Mouse (Mus musculus) intestine, embryonic 16.5 days (tissue): Measurements from ENCODE around the gene Slpi. TPM values are rescaled to one million over a fixed set of nuclear protein-coding genes. Genes with fewer than 3 reads are reported as not detected.

Source experiments
- ATAC-seq: fragments of 200-750 bp; cut with Nextera tagmentation; 2 replicates; pipeline ENCODE4 v1.8.0; 2017; ENCODE audit warnings: moderate TSS enrichment, moderate library complexity
- H3K27ac ChIP-seq: fragments of 300-500 bp; sonication (generic); 2 replicates; pipeline ENCODE4 v1.5.1; 2014; ENCODE audit warnings: mild to moderate bottlenecking, low read length
- H3K27me3 ChIP-seq: fragments of 300-500 bp; sonication (generic); replicated peaks from 2 replicates; pipeline ENCODE4 v1.6.1; 2014; ENCODE audit warnings: low read length, control low read depth, mixed read lengths; ENCODE audit not compliant: control insufficient read depth, insufficient read depth
- H3K36me3 ChIP-seq: fragments of 300-500 bp; sonication (generic); 2 replicates; pipeline ENCODE4 v1.6.1; 2014; ENCODE audit warnings: low read length, control low read depth; ENCODE audit not compliant: control insufficient read depth, insufficient read depth
- H3K4me1 ChIP-seq: fragments of 300-500 bp; sonication (generic); 2 replicates; pipeline ENCODE4 v1.6.1; 2014; ENCODE audit warnings: low read length, control low read depth, mixed read lengths; ENCODE audit not compliant: control insufficient read depth, insufficient read depth
- H3K4me2 ChIP-seq: fragments of 300-500 bp; sonication (generic); 2 replicates; pipeline ENCODE4 v1.6.1; 2014; ENCODE audit warnings: low read depth, low read length, control low read depth
- H3K4me3 ChIP-seq: fragments of 300-500 bp; sonication (generic); 2 replicates; pipeline ENCODE4 v1.5.1; 2014; ENCODE audit warnings: mild to moderate bottlenecking, low read length
- H3K9ac ChIP-seq: fragments of 300-500 bp; sonication (generic); 2 replicates; pipeline ENCODE4 v1.6.1; 2014; ENCODE audit warnings: low read depth, low read length
- H3K9me3 ChIP-seq: fragments of 300-500 bp; sonication (generic); 2 replicates; pipeline ENCODE4 v1.6.1; 2016; ENCODE audit warnings: low read length, control low read depth; ENCODE audit not compliant: control insufficient read depth
- WGBS: fragments of 180-500 bp; shearing (Covaris S2); extraction: QIAGEN DNeasy Blood & Tissue Kit; methylation state at CpG from one replicate; pipeline ENCODE4 v1.1.7; 2014; 5-methylcytosine and 5-hydroxymethylcytosine counted together
- polyA plus RNA-seq: library from polyadenylated mRNA; unstranded; fragments of >200 nt; fragmentation: Nextera tagmentation; extraction: Ambion mirVana; gene quantifications from 2 replicates; pipeline ENCODE4 v1.2.1, GENCODE M21; 2015

Slpi gene
- polyA plus RNA-seq, 1 experiment from 2014 or later: 2.3 TPM

DNA sequence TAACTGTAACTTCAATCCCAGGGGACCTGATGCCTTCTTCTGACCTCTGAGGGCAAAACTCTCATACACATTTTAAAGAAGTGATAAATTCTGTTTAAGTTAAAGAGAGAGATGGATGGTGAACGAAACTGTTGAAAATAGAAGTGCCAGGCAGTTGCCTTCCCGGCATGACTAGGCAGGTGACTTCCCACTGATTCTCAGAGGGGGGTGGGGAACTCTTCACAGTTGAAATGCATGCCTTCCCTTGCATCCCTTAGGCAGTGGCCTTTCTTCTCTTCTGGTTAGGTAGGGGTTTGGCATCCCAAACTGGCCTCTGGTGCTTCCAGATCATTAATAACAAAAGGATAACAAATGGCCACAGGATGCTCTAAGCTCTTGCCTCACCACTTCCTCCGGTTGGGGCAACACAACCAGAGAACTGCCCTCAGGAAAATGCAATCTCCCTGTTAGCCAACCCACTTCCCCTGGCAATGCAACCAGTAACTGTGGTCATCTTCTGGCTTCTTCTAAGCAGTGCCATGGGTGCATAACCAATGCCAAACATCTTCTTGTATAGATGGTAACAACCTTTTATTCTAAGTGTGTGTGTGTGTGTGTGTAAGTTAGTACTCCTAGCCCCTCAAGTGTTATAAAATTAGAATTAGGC, 16.4 kb downstream of the Slpi start:
- no peak overlapping the region for H3K9ac ChIP-seq
- H3K36me3 ChIP-seq: no peaks in the 10 kb centered on the region
- no peaks in the 10 kb centered on the region for H3K9me3 ChIP-seq
- WGBS: 28% methylated on average over 3 of the region's 3 CpGs
- H3K27ac ChIP-seq: no peak overlapping the region
- no peak for ATAC-seq
- no peak overlapping the region for H3K4me2 ChIP-seq
- no peaks in the 10 kb centered on the region for H3K27me3 ChIP-seq
- no peaks in the 10 kb centered on the region for H3K4me1 ChIP-seq
- H3K4me3 ChIP-seq: no peak overlapping the region

DNA sequence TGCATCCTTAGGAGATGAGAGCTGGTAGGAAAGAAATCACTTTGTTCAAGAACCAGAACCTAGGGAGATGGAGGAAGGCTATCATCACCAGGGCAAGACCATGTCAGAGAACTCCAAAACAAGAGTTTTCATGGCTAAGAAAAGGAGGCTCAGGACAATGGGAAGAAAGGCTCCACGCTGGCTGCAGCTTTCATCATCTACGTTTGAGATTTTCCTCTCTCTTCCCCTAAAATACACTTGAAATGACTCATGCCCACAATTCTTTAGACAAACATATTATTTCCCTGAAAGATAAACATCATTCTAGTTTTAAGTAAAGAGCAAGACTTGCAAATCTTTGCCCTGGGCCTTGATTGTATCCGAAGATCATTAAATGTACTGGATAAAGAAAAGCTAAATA, 17.5 kb downstream of the Slpi start:
- H3K27ac ChIP-seq: no peak overlapping the region
- no peak overlapping the region for H3K9ac ChIP-seq
- WGBS: 77% methylated on average over 3 of the region's 3 CpGs
- no peaks in the 10 kb centered on the region for H3K36me3 ChIP-seq
- no peak overlapping the region for H3K4me3 ChIP-seq
- H3K9me3 ChIP-seq: no peaks in the 10 kb centered on the region
- no peak for ATAC-seq
- H3K27me3 ChIP-seq: no peaks in the 10 kb centered on the region
- H3K4me2 ChIP-seq: no peak overlapping the region
- no peaks in the 10 kb centered on the region for H3K4me1 ChIP-seq

DNA sequence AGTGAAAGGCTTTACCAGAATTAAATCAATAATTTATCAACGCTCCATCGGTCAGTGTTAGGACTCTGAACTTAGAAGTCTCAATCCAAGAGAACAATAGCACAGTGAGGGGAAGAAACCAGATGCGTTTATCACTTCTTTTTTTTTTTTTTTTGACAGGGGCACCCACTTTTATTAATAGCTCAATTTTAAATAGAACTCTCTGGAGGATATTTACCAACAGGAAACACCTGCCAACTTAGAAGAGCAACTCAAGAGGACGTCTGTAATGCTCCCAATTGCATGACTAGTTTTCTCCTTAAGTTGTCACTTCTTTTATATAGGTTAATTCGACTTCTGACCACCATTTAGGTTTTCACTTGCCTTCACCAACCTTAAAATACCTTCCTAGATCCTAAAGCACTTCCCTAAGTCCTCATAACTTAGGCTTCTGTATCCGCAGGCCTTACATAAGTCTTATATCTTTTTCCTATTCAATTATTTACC, 20.2 kb downstream of the Slpi start:
- H3K27ac ChIP-seq: no peak overlapping the region
- H3K4me3 ChIP-seq: no peak overlapping the region
- no peaks in the 10 kb centered on the region for H3K9me3 ChIP-seq
- no peak overlapping the region for H3K4me2 ChIP-seq
- no peaks in the 10 kb centered on the region for H3K36me3 ChIP-seq
- 81% methylated on average over 6 of the region's 6 CpGs for WGBS
- no peak for ATAC-seq
- no peaks in the 10 kb centered on the region for H3K4me1 ChIP-seq
- no peak overlapping the region for H3K9ac ChIP-seq
- H3K27me3 ChIP-seq: no peaks in the 10 kb centered on the region; the same call in 1 of the 2 replicates

DNA sequence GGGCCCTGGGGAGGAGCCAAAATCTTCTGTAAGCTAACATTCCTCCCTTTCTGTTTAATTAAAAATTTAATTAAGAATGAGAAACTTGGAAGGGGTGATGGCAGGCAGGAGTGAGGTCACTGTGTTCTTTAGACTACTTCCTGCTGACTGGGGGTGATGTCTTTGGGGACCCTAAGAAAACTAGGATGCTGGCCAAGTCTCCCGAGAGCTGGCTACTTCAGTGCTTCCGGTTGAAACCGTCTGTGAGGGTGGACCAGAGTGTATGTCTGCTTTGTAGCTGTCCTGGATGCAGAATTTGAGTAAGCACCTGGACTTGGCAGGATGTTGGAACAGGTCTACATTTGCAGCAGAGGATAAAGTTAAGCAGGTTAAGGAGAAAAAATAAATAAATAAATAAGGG, 21.9 kb downstream of the Slpi start:
- Histone ChIP-seq H3K27me3 (no peaks in the 10 kb centered on the region; the same call in 1 of the 2 replicates), H3K4me1 (no peaks in the 10 kb centered on the region), H3K9me3 (no peaks in the 10 kb centered on the region), H3K4me2 (no peak overlapping the region), H3K4me3 (no peak overlapping the region), H3K27ac (no peak overlapping the region), H3K9ac (no peak overlapping the region), H3K36me3 (no peaks in the 10 kb centered on the region)
- ATAC-seq: no peak
- 63% methylated on average over 3 of the region's 3 CpGs for WGBS

- ATAC-seq: no peak
- H3K4me3 ChIP-seq: no peak overlapping the region
- H3K36me3 ChIP-seq: no peaks in the 10 kb centered on the region
- H3K9ac ChIP-seq: no peak overlapping the region
- 33% methylated on average over 13 of the region's 13 CpGs for WGBS
- H3K27ac ChIP-seq: no peak overlapping the region
- H3K4me1 ChIP-seq: no peaks in the 10 kb centered on the region
- H3K27me3 ChIP-seq: peaks cover 3% of the 10 kb centered on the region; the same call in 1 of the 2 replicates
- H3K4me2 ChIP-seq: no peak overlapping the region
- H3K9me3 ChIP-seq: no peaks in the 10 kb centered on the region
Measured at GRCm38 (mm10) chr2:164360974-164361657, 27.8 kb downstream of the Slpi start.

- Histone ChIP-seq H3K36me3 (no peaks in the 10 kb centered on the region), H3K9ac (no peak overlapping the region), H3K4me2 (no peak overlapping the region), H3K27me3 (peaks cover 3% of the 10 kb centered on the region; the same call in 1 of the 2 replicates), H3K9me3 (no peaks in the 10 kb centered on the region), H3K4me1 (no peaks in the 10 kb centered on the region), H3K27ac (no peak overlapping the region), H3K4me3 (no peak overlapping the region)
- 80% methylated on average over 5 of the region's 5 CpGs for WGBS
- no peak for ATAC-seq
Measured at GRCm38 (mm10) chr2:164359668-164360067, 29.2 kb downstream of the Slpi start.

DNA sequence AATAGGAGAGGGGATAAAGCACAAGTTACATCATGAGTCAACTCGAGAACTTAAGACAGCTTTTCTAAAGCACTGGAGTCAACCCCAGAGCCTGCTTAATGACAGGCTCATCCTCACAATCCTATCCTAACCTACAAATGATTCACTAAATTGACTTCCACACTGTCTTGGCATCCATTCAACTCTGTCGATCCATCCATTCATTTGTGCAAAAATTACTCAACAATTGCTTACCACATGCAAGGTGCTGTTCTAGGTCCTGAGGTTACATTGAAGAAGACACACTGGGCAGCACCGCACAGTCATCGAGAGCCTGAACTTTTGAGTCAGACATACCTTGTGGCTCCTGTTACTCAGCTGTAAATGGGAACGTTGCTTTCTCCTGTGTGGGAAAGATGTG, 29.9 kb downstream of the Slpi start:
- H3K27ac ChIP-seq: no peak overlapping the region
- H3K27me3 ChIP-seq: 0 out of 2 replicates have a peak, but pooled peaks cover 3% of the 10 kb centered on the region
- no peak overlapping the region for H3K4me3 ChIP-seq
- WGBS: 80% methylated on average over 5 of the region's 5 CpGs
- H3K4me2 ChIP-seq: no peak overlapping the region
- H3K9ac ChIP-seq: no peak overlapping the region
- H3K36me3 ChIP-seq: no peaks in the 10 kb centered on the region
- no peak for ATAC-seq
- no peaks in the 10 kb centered on the region for H3K4me1 ChIP-seq
- H3K9me3 ChIP-seq: no peaks in the 10 kb centered on the region

DNA sequence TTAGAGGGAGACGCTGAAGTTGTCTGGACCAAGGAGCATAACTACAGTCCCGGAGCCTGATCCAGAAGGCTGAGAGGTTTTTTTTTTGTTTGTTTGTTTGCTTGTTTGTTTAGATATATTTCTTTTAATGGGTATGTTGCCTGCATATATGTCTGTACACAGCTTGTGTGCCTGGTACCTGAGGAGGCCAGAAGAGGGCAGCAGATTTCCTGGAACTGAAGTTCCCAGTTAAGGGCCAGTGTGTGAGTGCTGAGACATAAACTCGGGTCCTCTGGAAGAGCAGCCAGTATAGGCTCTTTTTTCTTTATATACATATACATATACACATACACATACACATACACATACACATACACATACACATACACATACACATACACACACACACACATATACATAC, 30.5 kb downstream of the Slpi start:
- H3K4me3 ChIP-seq: no peak overlapping the region

DNA sequence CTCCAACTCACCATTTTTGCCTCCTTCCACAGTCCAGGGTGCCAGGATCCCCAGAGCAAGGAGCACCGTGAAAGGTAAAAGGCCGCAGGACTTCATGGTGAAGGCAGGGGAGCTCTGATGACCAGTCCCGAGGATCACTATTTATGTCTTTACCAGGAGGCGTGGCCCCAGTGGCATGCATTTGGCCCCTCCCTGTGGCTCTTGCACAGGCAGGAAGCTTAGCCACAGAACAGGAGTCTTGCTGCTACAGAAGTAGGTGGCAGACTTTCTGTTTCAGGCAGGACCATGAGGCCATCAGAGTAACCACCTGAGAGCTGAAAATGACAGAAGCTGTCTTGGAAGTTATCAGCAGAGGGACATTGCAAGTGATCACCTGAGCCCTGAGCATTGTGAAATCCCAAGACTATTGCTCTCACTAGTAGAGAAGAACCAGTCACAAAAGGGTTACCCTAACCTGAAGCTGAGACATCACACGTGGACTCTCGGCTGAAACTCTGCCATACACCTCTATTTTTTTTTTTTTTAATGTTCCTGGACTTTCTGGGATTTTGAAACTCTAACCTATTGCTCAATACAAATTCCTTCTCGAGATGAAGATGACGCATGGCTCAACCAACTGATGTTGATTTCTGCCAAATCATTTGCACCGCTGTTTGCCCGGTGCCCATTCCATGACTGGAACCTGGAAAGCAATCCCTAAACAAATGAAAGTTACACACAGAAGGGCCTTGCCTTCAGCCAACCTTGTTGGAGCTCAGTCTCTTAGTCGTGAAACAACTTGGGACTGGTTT, 32.5 kb downstream of the Slpi start:
- Histone ChIP-seq H3K9me3 (no peaks in the 10 kb centered on the region), H3K27ac (no peak overlapping the region), H3K27me3 (0 out of 2 replicates have a peak, but pooled peaks cover 2% of the 10 kb centered on the region), H3K4me2 (no peak overlapping the region), H3K9ac (no peak overlapping the region), H3K36me3 (no peaks in the 10 kb centered on the region), H3K4me3 (no peak overlapping the region), H3K4me1 (no peaks in the 10 kb centered on the region)
- WGBS: 71% methylated on average over 11 of the region's 11 CpGs
- ATAC-seq: no peak

More for the DNA sequence above, 30.5 kb downstream of the Slpi start:
- Histone ChIP-seq H3K4me1 (no peaks in the 10 kb centered on the region), H3K9ac (no peak overlapping the region), H3K27ac (no peak overlapping the region), H3K27me3 (0 out of 2 replicates have a peak, but pooled peaks cover 3% of the 10 kb centered on the region), H3K4me2 (no peak overlapping the region), H3K9me3 (no peaks in the 10 kb centered on the region), H3K36me3 (no peaks in the 10 kb centered on the region)
- ATAC-seq: no peak
- 84% methylated on average over 3 of the region's 3 CpGs for WGBS
